Mouse (Mus musculus): ENCODE results near the gene B4gat1. TPM values are rescaled to one million over a fixed set of nuclear protein-coding genes. Genes with fewer than 3 reads are reported as not detected.
A peak's percentile ranks its signal among the peaks of the same experiment; 100 is the strongest.

B4gat1 gene
- polyA plus RNA-seq, 1 experiment from 2014 or later, result 53.1 TPM

DNA sequence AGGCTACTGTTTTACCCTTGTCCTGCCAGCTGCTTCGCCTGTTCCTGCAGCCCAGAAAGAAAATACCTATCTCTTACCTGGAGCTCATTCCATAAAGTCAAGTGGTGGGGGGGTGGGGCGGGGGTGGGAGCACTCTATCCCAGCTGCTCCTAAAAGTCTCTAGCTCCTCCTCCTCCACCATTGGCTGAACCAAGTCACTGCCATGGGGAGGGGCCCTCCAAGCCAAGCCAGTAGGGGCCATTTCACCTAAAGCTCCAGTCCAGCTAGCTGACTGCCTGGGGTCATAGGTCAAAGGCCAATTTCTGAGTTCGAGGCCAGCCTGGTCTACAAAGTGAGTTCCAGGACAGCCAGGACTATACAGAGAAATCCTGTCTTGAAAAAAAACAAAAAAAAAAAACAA is 5.9 kb upstream of the B4gat1 start:
- Histone ChIP-seq H3K36me3 (ENCODE audit: control insufficient read depth, insufficient read depth, low read length) (peaks cover 44% of the 10 kb centered on the region), H3K4me1 (ENCODE audit: control insufficient read depth in 2 of 2, insufficient read depth in 2 of 2, low read length in 2 of 2) (0 out of 4 replicates have a peak, but pooled peaks cover 0 to 3% of the 10 kb centered on the region in 2 experiments), H3K4me2 (ENCODE audit: low read length) (no peak overlapping the region), H3K27me3 (ENCODE audit: control insufficient read depth, insufficient read depth, low read length) (no peaks in the 10 kb centered on the region), H3K9me3 (ENCODE audit: control insufficient read depth, low read length) (no peaks in the 10 kb centered on the region), H3K4me3 (ENCODE audit: control insufficient read depth in 1 of 2, insufficient read depth in 1 of 2, low read depth in 1 of 2, low read length in 2 of 2) (no peak overlapping the region), H3K9ac (ENCODE audit: low read length) (no peak overlapping the region), H3K27ac (replicated peaks in 1 of 2; ENCODE audit: control insufficient read depth in 1 of 2, insufficient read depth in 1 of 2, low read depth in 2 of 2, low read length in 2 of 2) (no peak overlapping the region)
- 73% methylated on average over 3 of the region's 3 CpGs for WGBS
- ATAC-seq (ENCODE audit: insufficient number of reproducible peaks, insufficient read depth, low FRiP score, low read depth), result no peak

DNA sequence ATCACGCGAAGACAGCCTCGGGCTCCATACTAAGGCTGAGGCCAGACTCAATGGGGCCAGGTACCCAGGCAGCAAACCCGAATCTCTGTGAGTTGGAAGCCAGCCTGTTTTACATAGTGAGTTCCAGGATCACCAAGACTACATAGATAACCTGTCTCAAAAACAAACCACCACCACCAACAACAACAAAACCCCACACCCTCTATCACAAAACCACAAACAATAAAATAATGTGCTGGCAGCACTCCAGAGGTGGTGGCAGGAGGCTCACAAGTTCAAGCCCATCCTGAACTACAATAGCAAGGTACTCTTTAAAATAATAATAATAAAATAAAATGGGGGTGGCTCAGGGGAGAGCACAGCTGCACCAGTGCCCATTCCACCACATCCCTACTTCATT is 2.0 kb upstream of the B4gat1 start:
- Histone ChIP-seq H3K4me1 (ENCODE audit: control insufficient read depth in 2 of 2, insufficient read depth in 2 of 2, low read length in 2 of 2) (peaks cover 11 to 20% of the 10 kb centered on the region in 2 experiments), H3K9me3 (ENCODE audit: control insufficient read depth, low read length) (no peaks in the 10 kb centered on the region), H3K36me3 (ENCODE audit: control insufficient read depth, insufficient read depth, low read length) (peaks cover 5% of the 10 kb centered on the region), H3K27ac (replicated peaks in 1 of 2; ENCODE audit: control insufficient read depth in 1 of 2, insufficient read depth in 1 of 2, low read depth in 2 of 2, low read length in 2 of 2) (no peak overlapping the region), H3K4me2 (ENCODE audit: low read length) (no peak overlapping the region), H3K27me3 (ENCODE audit: control insufficient read depth, insufficient read depth, low read length) (no peaks in the 10 kb centered on the region), H3K4me3 (ENCODE audit: control insufficient read depth in 1 of 2, insufficient read depth in 1 of 2, low read depth in 1 of 2, low read length in 2 of 2) (no peak overlapping the region), H3K9ac (ENCODE audit: low read length) (no peak overlapping the region)
- WGBS, result 81% methylated on average over 4 of the region's 4 CpGs
- ATAC-seq (ENCODE audit: insufficient number of reproducible peaks, insufficient read depth, low FRiP score, low read depth), result no peak

DNA sequence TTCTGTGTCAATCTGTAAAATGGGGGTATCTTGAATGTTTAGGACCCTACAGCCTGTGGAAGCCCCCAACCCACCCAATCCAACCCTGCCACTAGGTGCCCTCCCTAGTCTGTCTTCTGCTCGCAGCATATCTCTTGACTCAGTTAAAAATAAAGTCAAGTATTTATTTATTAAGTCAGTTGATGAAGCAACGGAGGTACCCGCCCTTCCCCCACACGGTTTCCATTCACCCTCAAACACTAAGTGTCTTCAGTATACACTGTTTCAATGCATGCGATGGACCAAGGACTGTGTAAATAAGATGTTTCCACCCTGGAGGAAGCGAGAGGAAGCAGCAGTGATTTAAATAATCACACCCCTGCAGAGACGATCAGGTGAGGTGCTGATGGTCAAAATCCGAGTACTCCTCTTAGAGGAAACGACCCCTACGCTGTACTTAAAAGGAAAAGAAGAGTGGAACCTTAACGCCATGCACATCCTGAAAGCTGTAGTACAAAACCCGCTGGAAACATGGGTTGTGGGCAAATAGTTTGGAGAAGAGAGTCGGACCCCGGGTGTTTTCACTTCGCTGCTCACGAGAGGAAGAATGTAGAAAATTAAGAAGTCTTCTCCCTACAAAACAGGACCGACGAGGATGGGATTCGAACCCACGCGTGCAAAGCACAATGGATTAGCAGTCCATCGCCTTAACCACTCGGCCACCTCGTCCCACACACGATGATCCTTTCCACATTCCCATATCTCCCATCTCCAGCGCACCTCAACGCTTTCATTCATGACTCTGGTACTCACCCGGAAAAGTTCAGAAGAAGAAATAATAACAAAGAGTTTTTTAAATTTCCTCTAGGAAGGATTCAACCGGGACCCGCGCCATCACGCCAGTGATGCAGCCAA is 701 bp upstream of the B4gat1 start:
- peaks cover 13 to 25% of the 10 kb centered on the region in 2 experiments for H3K4me1 ChIP-seq (ENCODE audit: control insufficient read depth in 2 of 2, insufficient read depth in 2 of 2, low read length in 2 of 2)
- H3K4me2 ChIP-seq (ENCODE audit: low read length), result peak overlapping the region; percentile 92
- H3K4me3 ChIP-seq (ENCODE audit: control insufficient read depth in 1 of 2, insufficient read depth in 1 of 2, low read depth in 1 of 2, low read length in 2 of 2), result peak overlapping the region; percentile 60 to 70
- H3K9ac ChIP-seq (ENCODE audit: low read length), result peak overlapping the region; percentile 84
- H3K27me3 ChIP-seq (ENCODE audit: control insufficient read depth, insufficient read depth, low read length), result no peaks in the 10 kb centered on the region
- H3K9me3 ChIP-seq (ENCODE audit: control insufficient read depth, low read length), result no peaks in the 10 kb centered on the region
- 3% methylated on average over 32 of the region's 32 CpGs for WGBS
- peak; percentile 27; the same call in 1 of the 2 replicates for ATAC-seq (ENCODE audit: insufficient number of reproducible peaks, insufficient read depth, low FRiP score, low read depth)
- H3K36me3 ChIP-seq (ENCODE audit: control insufficient read depth, insufficient read depth, low read length), result 0 out of 2 replicates have a peak, but pooled peaks cover 4% of the 10 kb centered on the region
- H3K27ac ChIP-seq (replicated peaks in 1 of 2; ENCODE audit: control insufficient read depth in 1 of 2, insufficient read depth in 1 of 2, low read depth in 2 of 2, low read length in 2 of 2), result peak overlapping the region in 1 of 2 experiments; percentile 54; a peak in 2 of 4 replicates

DNA sequence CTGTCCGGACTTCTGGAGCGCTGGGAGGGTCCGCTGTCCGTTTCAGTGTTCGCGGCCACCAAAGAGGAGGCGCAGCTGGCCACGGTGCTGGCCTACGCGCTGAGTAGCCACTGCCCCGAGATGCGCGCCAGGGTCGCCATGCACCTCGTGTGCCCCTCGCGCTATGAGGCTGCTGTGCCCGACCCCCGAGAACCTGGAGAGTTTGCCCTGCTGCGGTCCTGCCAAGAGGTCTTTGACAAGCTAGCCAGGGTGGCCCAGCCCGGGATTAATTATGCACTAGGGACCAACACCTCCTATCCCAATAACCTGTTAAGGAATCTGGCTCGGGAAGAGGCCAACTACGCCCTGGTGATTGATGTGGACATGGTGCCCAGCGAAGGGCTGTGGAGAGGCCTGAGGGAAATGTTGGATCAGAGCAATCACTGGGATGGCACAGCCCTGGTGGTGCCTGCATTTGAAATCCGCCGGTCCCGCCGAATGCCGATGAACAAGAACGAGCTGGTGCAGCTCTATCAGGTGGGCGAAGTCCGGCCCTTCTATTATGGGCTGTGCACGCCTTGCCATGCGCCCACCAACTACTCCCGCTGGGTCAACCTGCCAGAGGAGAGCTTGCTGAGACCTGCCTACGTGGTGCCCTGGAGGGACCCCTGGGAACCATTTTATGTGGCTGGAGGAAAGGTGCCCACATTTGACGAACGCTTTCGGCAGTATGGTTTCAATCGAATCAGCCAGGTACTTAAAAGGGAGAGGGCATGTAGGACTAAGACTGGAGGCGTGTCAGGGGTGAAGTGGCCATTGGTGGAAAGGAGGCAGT is 882 bp downstream of the B4gat1 start:
- Histone ChIP-seq H3K4me3 (ENCODE audit: control insufficient read depth in 1 of 2, insufficient read depth in 1 of 2, low read depth in 1 of 2, low read length in 2 of 2) (peak overlapping the region; percentile 60 to 70), H3K4me1 (ENCODE audit: control insufficient read depth in 2 of 2, insufficient read depth in 2 of 2, low read length in 2 of 2) (peaks cover 13 to 25% of the 10 kb centered on the region in 2 experiments), H3K36me3 (ENCODE audit: control insufficient read depth, insufficient read depth, low read length) (0 out of 2 replicates have a peak, but pooled peaks cover 12% of the 10 kb centered on the region), H3K4me2 (ENCODE audit: low read length) (peak overlapping the region; percentile 92), H3K9me3 (ENCODE audit: control insufficient read depth, low read length) (no peaks in the 10 kb centered on the region), H3K27ac (replicated peaks in 1 of 2; ENCODE audit: control insufficient read depth in 1 of 2, insufficient read depth in 1 of 2, low read depth in 2 of 2, low read length in 2 of 2) (peak overlapping the region in 1 of 2 experiments; percentile 54; a peak in 2 of 4 replicates), H3K27me3 (ENCODE audit: control insufficient read depth, insufficient read depth, low read length) (no peaks in the 10 kb centered on the region), H3K9ac (ENCODE audit: low read length) (peak overlapping the region; percentile 84)
- WGBS, result 15% methylated on average over 41 of the region's 41 CpGs
- ATAC-seq (ENCODE audit: insufficient number of reproducible peaks, insufficient read depth, low FRiP score, low read depth), result 0 out of 2 replicates have a peak, but pooled peaks have one; percentile 4

DNA sequence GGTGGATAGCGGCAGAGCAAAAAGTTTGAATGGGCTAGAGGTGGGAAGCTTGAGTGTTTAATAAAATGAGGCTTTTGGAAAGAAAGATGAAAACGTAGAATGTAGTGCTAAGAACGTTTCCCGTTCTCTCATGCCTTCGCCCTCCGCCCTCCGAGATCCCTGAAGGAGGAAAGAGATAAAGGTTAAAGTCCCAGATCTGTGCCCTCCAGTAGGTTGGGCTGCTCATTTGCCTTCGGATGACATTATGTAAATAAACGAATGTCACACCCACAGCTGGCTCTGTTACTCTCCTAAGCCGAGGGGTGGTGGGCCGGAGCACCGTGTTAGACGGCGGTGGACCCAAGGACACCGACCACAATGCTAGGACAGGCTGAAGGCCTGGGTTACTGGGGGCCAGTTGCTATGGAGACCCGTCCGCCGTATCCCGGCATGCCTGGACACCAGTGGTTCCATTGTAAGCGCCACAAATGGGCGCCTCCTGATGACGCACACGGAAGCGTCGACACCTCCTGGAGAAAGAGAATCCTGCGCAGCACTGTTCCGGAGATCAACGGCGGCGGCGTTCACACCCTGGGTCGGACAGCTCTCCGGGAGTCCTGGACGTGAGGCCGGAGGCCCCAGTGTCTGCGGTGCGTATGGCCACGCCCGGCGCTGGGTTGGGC is 2.4 kb downstream of the B4gat1 start, which contains the start of gene Brms1:
TSS of gene Brms1 (plus strand) at position 493 of the 662 bp plus-strand sequence.
- WGBS, result 4% methylated on average over 40 of the region's 40 CpGs
- no peaks in the 10 kb centered on the region for H3K27me3 ChIP-seq (ENCODE audit: control insufficient read depth, insufficient read depth, low read length)
- peaks cover 17% of the 10 kb centered on the region for H3K36me3 ChIP-seq (ENCODE audit: control insufficient read depth, insufficient read depth, low read length)
- peaks cover 13 to 25% of the 10 kb centered on the region in 2 experiments for H3K4me1 ChIP-seq (ENCODE audit: control insufficient read depth in 2 of 2, insufficient read depth in 2 of 2, low read length in 2 of 2)
- H3K4me2 ChIP-seq (ENCODE audit: low read length), result peak within 1 kb of the TSS; percentile 92
- peak within 1 kb of the TSS; percentile 84 for H3K9ac ChIP-seq (ENCODE audit: low read length)
- H3K27ac ChIP-seq (replicated peaks in 1 of 2; ENCODE audit: control insufficient read depth in 1 of 2, insufficient read depth in 1 of 2, low read depth in 2 of 2, low read length in 2 of 2), result peak within 1 kb of the TSS; percentile 61 to 67
- no peaks in the 10 kb centered on the region for H3K9me3 ChIP-seq (ENCODE audit: control insufficient read depth, low read length)
- peak within 1 kb of the TSS; percentile 64 to 78 for H3K4me3 ChIP-seq (ENCODE audit: control insufficient read depth in 1 of 2, insufficient read depth in 1 of 2, low read depth in 1 of 2, low read length in 2 of 2)
- ATAC-seq (ENCODE audit: insufficient number of reproducible peaks, insufficient read depth, low FRiP score, low read depth), result peak; percentile 68

DNA sequence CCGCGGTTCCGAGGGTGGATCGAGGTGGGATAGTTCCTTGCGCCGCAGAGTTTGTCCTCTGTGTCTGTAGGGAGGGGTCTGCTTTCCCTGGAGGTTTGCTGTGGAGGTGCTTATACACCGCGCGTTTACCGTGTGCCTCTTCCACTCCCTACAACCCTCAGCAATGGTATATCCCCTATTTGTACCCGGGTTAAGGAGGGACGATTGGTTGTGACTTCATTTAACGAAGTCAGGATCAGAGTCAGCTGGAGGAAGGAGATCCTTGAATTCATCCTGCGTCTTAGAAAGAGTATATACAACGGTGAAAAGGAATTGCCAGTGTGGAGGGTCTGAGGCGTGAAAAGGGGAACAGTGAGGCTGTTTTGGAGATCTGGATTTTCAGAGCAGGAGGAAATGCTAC is 3.0 kb downstream of the B4gat1 start:
- Histone ChIP-seq H3K9ac (ENCODE audit: low read length) (peak overlapping the region; percentile 84), H3K9me3 (ENCODE audit: control insufficient read depth, low read length) (no peaks in the 10 kb centered on the region), H3K4me1 (ENCODE audit: control insufficient read depth in 2 of 2, insufficient read depth in 2 of 2, low read length in 2 of 2) (peaks cover 13 to 25% of the 10 kb centered on the region in 2 experiments), H3K4me3 (ENCODE audit: control insufficient read depth in 1 of 2, insufficient read depth in 1 of 2, low read depth in 1 of 2, low read length in 2 of 2) (peak overlapping the region; percentile 64 to 78), H3K36me3 (ENCODE audit: control insufficient read depth, insufficient read depth, low read length) (peaks cover 23% of the 10 kb centered on the region), H3K27me3 (ENCODE audit: control insufficient read depth, insufficient read depth, low read length) (no peaks in the 10 kb centered on the region), H3K27ac (replicated peaks in 1 of 2; ENCODE audit: control insufficient read depth in 1 of 2, insufficient read depth in 1 of 2, low read depth in 2 of 2, low read length in 2 of 2) (peak overlapping the region; percentile 9 to 61; a peak in 2 of 4 replicates), H3K4me2 (ENCODE audit: low read length) (peak overlapping the region; percentile 92)
- ATAC-seq (ENCODE audit: insufficient number of reproducible peaks, insufficient read depth, low FRiP score, low read depth), result no peak
- 1% methylated on average over 16 of the region's 16 CpGs for WGBS

DNA sequence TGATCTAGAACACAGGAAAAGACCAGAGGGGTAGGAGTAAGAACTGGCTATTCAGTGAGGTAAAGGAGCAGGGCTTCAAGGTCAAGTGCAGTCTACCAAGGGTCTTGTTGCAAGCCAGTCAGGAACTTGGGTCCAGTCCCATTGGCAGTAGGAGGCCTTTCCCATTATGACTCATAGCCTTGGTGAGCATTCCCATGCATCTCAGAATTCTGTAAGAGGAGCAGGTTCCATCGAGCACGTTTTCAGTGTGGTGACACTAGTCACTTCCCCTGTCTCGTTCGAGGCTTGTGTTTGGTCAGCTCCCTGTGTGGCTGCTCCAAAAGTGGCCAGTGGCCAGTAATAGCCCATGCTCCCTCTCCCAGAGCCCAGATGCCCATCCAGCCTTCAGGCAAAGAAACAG is 6.9 kb downstream of the B4gat1 start:
- WGBS, result 75% methylated on average over 4 of the region's 4 CpGs
- H3K27ac ChIP-seq (replicated peaks in 1 of 2; ENCODE audit: control insufficient read depth in 1 of 2, insufficient read depth in 1 of 2, low read depth in 2 of 2, low read length in 2 of 2), result no peak overlapping the region
- no peak for ATAC-seq (ENCODE audit: insufficient number of reproducible peaks, insufficient read depth, low FRiP score, low read depth)
- no peak overlapping the region for H3K4me3 ChIP-seq (ENCODE audit: control insufficient read depth in 1 of 2, insufficient read depth in 1 of 2, low read depth in 1 of 2, low read length in 2 of 2)
- H3K36me3 ChIP-seq (ENCODE audit: control insufficient read depth, insufficient read depth, low read length), result peaks cover 56% of the 10 kb centered on the region
- no peak overlapping the region for H3K4me2 ChIP-seq (ENCODE audit: low read length)
- no peak overlapping the region for H3K9ac ChIP-seq (ENCODE audit: low read length)
- no peaks in the 10 kb centered on the region for H3K9me3 ChIP-seq (ENCODE audit: control insufficient read depth, low read length)
- no peaks in the 10 kb centered on the region for H3K27me3 ChIP-seq (ENCODE audit: control insufficient read depth, insufficient read depth, low read length)
- H3K4me1 ChIP-seq (ENCODE audit: control insufficient read depth in 2 of 2, insufficient read depth in 2 of 2, low read length in 2 of 2), result peaks cover 5 to 15% of the 10 kb centered on the region in 2 experiments

Data from heart, embryonic 14.5 days (tissue).